Mouse (Mus musculus): Measurements from ENCODE around the gene Nmbr.

The Nmbr gene

DNA sequence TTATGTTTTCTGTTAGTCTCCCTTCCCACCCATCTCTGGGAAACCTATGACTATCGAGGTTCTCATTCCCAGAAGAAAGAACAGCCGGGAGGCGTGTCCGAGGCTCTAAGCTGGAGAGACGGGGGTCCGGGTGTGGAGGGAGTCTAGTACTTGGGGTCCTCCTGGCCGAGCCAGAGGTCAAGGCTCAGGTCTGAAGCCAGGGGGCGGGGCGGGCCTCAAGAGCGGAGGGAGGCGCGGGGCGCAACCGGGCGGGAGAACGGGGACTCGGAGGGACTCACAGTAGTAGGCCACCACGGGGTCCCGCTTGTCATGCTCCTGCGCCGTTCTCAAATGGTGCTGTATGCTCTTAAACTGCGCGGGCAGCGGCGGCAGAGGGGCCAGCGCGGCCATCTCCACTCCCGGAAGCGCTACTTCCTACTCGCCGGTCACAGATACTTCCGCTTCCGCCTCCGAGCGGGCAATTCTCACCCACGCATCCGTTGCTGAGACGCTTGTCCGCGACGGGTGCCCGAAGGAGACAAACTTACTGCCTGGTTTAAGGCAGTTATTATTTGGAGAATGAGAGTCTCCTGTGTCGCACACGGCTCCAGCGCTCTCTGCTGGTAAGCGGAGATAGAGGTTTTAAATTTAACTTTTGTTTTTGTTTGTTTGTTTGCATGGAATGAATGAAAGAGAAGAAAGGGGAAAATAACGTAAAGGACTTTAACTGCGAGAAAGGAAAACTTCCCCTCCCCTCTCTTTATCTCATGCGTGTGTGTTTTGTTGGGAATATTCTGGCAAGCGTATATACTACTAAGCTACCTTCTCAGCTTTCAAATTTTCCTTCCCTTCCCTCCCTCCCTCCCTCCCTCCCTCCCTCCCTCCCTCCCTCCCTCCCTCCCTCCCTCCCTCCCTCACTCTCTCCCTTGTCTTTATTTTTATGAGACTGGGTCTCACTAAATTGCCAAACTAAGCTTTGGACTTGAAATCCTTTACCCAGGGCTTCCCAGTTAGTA, at the start of gene Nmbr, which contains the start of gene Vta1:
Nmbr (plus strand) TSS at position 520 of the 995 bp plus-strand sequence.
Vta1 (minus strand) TSS at position 489 of the 995 bp plus-strand sequence.
- DNase-seq (ENCODE audit: low read depth, low spot score) = peak; percentile 97

- DNase-seq (ENCODE audit: low read depth, low spot score) = no peak
Observed at GRCm38 (mm10) chr10:14660875-14661274, 44.5 kb upstream of the Nmbr start.

GRCm38 (mm10) chr10:14666147-14666546, 39.2 kb upstream of the Nmbr start:
- DNase-seq (ENCODE audit: low read depth, low spot score) = no peak

- DNase-seq (ENCODE audit: low read depth, low spot score) = peak; percentile 14
Observed at GRCm38 (mm10) chr10:14685663-14686062, 19.7 kb upstream of the Nmbr start.

- no peak for DNase-seq (ENCODE audit: low read depth, low spot score)
Observed at GRCm38 (mm10) chr10:14688785-14689442, 16.5 kb upstream of the Nmbr start.

DNA sequence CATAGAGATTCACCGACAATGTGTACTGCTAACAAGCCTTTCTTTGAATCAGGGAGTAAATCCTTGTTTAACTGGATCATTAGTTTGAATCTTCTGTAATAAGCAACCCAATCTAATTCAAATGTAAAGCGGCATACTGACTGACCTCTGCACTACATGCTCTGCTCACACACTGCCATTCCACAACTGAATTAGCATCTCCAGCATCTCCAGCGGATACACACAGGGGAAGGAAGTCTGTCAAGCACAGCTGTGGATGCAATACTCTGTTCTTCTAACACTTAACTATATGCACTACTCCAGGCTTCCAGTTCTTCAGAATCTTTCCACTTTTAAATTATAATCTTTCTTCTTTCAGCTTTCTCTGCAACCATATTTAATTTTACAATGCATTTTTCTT, 15.0 kb upstream of the Nmbr start:
- DNase-seq (ENCODE audit: low read depth, low spot score) = no peak

DNA sequence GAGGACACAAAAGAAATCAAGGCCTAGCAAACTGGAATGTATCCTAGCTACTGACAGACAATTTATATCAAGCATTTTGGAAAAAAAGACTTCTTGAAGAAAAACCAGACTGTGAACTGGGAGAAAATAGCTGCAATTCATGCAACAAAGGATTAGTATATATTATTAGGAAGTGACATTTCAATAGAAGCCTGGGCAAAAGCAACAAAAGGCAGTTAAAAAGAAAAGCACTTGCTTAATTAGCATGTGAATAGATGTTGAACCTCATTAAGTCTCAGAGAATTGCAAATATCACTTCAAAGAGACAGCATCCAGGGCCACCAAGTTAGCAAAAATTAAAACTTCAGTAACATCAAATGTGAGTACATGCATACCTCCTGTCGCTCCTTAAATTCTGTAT, 2.2 kb upstream of the Nmbr start:
- no peak for DNase-seq (ENCODE audit: low read depth, low spot score)

DNA sequence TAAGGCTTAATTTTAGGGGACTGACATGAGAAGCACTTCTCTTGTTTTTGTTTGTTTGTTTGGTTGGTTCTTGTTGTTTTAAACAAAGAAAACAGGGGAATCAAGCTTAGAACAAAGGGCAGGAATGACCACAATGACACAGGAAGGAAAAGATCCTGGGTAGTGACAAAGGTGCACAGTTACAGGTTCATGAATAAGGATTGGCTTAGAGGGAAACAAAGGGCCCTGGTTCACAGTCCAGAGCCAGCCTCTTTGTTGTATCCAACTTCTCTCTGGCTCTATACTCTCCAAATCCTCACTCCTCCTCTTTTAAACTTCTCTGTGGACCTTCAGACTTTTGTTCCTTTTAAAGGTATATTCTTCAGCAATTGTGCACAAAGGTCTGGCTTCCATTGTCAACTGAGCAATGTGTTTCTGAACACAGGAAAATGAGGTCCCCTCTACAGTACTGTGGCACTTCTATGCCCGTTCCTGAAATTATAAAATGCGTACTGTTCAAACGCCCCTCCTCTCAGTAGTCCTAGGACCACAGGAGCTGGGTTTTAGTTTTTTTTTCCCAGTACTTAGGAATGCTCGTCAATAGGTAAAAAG, 1.5 kb upstream of the Nmbr start:
- DNase-seq (ENCODE audit: low read depth, low spot score) = no peak

DNA sequence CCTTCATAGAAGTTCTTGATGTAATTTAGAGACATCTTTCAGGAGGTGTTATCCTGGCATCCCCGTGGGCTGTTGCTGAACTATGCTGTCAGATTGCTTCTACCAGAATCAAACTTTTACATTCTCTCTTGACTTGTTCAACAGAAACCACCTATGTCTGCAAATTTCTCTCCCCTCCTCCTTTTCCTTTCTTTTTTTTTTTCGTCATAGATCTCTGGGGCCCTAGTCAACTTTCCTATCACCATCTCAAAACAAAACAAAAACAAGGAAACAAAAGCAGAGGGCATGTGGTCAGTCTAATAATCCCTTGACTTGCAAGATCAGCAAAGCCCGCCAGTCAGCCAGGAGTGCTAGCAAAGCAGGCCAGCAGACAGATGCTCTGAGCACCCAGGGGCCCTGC, 12.7 kb downstream of the Nmbr start, which contains the start of gene Gje1:
Gje1 (minus strand) TSS at position 101 of the 400 bp plus-strand sequence.
- no peak for DNase-seq (ENCODE audit: low read depth, low spot score)

DNA sequence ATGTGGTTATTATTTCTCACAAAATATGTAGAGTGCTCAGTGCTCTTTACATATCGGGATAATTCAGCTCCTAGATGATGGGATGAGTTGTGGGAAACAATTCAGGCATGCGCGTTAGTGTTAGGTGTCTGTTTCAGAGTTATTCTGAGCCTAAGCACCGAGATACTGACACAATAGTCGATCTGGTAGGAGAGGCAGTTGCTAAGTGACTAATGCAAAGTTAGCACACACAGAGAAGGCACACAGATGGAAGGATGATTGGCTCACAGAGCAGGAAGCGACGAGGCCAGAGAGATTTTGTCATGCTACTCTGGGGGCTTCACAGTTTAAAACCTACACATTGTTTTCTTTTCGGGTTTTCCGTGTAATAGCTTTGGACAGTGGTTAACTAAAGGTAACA, 20.3 kb downstream of the Nmbr start:
- DNase-seq (ENCODE audit: low read depth, low spot score) = no peak

DNA sequence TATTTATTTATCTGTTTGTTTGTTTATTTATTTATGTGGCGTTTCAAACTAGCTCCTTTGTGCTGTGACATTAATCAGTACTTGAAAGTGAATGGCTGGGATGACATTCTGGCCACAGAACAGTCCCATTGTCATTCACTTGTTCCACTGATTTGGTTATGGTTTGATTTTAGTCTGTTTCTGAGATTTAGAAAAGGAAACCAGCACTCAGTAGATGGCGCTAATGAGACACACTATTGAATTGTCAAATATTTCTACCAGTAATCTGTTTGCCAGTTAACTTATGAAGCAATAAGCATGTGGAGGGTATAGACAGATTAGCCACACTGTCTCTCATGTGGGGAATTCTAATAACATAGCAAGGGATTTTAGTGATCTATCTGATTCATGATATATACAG, 28.9 kb downstream of the Nmbr start:
- peak; percentile 34 for DNase-seq (ENCODE audit: low read depth, low spot score)

DNA sequence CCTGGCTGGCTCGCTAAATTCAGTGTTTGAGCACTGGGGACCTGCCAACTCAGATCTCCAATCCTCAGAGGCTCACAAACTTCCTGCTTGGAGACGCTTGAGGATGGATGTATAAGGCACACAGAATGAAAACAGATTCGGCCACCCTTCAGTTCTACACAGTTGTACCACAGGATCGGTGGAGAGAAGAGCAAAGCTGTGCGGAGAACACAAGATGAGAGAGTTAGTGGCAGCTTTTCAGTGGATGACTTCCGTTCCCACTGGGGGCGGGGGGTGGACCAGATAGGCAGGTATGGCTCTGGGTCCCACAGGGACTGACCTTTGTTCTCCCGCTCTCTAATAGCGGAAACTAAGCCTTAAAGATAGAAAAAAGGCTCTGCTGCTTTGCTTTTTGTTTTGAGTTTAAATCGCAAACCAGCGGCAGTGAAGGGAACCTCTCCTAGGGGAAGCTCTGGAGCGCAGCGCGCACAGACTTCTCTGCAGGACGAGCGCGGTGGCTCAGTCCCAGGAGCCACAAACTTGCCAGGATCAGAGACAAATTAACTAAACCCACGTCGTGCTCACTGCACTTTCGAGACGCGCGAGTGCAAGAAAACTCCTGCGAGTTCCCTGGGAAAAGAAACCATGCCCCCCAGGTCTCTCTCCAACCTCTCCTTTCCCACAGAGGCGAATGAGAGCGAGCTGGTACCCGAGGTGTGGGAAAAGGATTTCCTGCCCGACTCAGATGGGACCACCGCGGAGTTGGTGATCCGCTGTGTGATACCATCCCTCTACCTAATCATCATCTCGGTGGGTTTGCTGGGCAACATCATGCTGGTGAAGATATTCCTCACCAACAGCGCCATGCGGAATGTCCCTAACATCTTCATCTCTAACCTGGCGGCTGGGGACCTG, 54.5 kb downstream of the Nmbr start:
- no peak for DNase-seq (ENCODE audit: low read depth, low spot score)

DNA sequence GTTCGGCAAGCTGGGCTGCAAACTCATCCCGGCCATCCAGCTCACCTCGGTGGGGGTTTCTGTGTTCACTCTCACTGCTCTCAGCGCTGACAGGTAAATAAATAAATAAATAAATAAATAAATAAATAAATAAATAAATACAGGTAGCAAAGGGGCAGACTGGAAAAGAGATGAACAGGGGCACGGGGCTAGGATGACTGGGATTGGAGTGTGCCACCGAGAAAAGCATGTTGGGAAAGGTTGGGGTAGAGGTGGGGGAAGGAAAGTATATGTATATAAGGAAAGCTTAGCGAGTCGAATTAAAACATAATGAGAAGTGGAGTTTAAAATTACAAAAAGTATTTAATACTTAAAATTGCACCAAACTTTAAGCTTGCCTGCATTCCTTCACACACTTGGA, 55.2 kb downstream of the Nmbr start:
- no peak for DNase-seq (ENCODE audit: low read depth, low spot score)

- no peak for DNase-seq (ENCODE audit: low read depth, low spot score)
Observed at GRCm38 (mm10) chr10:14770227-14770910, 65.0 kb downstream of the Nmbr start.

DNA sequence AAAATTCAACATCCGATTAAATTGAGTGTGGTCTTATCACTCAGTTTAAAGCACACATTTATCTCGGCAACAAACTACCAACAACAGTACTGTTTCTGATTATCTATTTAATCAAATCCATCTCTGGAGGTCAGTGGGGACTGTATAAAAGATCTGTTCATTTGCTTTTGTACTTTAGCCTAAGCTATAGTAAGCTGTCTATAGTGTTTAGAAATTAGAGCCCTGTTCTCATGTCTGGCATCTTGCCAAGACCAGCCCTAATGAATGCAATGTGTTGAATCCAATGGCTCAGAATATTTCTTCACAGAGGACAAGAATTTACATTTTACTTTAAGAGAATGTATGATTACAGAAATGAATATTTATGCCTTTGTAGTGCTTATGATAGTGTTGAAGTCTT, 69.1 kb downstream of the Nmbr start:
- no peak for DNase-seq (ENCODE audit: low read depth, low spot score)

DNA sequence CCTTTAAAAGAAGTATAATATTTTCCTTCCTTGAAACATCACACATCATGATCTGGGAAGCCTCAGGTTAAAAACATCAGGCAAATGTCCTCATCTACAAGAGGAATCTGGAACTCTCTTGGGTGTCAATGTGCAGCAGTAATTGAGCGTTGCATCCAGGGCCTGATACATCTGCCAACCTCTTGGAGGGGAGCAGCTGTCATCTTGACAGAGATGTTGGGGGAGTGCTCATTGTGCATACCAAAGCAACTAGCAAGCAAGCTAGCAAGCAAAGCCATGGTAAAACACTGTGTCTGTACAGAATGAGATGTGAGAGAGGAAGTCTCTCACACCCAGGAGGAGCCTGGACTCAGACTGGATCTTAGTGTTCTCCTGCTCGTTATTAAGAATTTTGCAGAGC, 84.6 kb downstream of the Nmbr start:
- no peak for DNase-seq (ENCODE audit: low read depth, low spot score)

DNA sequence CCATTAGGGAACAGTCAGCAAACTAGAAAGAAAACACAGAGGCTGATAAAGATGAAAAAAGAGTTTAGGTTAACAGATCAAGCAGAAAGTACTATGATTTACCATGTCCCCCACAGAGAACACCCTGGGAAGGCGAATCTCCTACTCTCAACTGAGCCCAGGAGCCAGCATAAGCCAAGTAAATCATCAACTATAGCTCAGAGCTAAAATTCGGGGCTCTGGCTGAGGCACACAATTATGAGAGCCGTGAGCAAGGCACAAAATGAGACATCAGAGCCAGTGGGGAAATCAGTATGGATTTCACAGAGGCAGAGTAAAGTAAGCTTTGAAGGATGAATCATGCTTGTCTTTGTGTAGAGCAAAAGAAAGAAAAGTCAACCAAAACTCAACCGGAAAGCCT, 111.6 kb downstream of the Nmbr start:
- no peak for DNase-seq (ENCODE audit: low read depth, low spot score)

Data from CD4-positive, CD25-positive, alpha-beta regulatory T cell, adult 2 months (primary cell).